Mouse (Mus musculus) ES-Bruce4 (cell line): ENCODE data around the gene Rhobtb3.

Source experiments
- EP300 ChIP-seq: IDR thresholded peaks from 2 replicates; pipeline ENCODE4 v1.6.1; 2011; ENCODE audit warnings: low read depth, low read length; ENCODE audit not compliant: insufficient read depth
- POLR2A ChIP-seq: IDR thresholded peaks from one replicate; pipeline ENCODE4 v1.8.1; 2011; ENCODE audit warnings: low read length; ENCODE audit not compliant: insufficient read depth

DNA sequence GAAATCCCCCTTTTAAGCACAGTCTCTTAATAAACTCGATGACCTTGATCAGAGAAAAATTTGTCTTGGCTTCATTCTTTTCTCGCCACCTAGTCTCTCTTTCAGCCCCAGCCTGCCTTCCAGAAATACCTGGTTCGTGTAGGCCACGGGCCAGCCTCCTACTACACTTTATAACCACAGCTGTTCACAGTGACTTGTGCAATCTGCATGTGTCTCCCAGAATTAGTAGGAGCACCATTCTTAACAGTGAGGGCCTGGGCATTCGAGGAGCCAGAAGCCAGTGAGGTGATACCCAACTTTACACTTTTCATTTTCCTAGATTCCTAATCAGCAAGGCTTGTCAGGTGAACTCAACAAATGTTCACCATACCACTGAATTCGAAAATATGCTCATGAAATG is 67.1 kb downstream of the Rhobtb3 start:
- TF ChIP-seq POLR2A (no peak), EP300 (no peak)
